Mouse (Mus musculus) MN1 (cell line): ENCODE measurements at regions not wholly inside any gene's neighbourhood (a gene's known extent, or its start where the extent isn't known, plus 50 kb on each side); places are given as distances from the start of the nearest gene placed in this dataset.

Source experiments
- DNase-seq: peaks from one replicate; pipeline ENCODE4 v3.0.0-alpha.2; 2016; ENCODE audit warnings: low spot score

DNA sequence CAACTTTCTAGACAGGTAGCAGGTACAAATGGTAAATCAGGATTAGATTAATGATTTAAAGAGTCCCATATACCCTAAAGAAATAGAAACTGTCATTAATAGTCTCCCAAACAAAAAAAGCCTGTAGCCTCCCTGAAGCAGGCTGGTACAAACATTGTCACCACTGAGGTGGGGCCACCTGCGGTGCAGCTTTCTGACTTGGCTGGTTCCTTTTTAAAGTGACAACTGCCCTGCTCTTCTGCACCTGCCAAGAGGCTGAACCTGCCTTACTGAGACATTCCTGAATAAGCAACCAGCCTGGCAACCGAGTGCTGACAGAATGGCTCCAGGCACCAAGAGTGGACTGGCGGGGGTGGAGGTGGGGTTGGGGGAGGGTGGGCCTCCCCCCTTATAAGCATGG, 687.0 kb upstream of the Vrk2 start:
- no peak for DNase-seq

DNA sequence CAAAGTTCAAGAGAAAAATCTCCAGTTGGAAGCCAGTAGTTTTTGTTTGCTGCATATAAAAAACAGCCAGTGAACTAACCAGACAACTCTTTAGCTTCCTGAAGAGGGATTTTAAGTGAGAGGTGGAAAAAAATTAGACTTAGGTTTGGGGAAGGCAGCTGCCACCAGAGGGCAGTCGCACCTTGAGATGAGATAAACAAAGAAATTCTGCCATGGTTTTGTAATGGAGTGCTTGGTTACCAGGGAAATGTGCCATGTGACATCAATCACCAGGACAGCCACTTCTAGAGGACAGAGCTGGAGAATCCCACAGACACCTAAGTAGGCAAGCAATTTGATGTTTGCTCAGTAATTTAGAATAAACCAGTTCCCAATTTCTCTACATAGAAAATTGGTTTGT, 670.5 kb upstream of the Vrk2 start:
- DNase-seq = no peak

DNA sequence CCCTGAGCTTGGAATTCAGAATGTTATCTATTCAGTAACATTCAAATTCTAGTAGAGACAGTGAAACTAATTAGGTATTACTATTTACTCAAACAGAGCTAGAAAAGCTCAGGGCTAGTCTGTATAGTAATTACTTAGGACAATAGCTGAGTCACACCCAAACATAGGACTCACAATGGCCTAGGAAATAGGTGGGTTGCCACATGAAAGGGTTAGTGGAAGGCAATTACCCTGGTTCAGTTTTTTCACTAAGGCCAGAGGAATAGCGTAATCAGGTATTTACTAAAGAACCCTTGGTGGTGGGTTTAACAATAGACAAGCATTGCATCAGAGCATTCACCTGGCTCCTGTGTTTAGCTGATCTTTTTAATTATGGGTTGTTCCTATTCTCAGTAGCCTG, 664.7 kb upstream of the Vrk2 start:
- no peak for DNase-seq

DNA sequence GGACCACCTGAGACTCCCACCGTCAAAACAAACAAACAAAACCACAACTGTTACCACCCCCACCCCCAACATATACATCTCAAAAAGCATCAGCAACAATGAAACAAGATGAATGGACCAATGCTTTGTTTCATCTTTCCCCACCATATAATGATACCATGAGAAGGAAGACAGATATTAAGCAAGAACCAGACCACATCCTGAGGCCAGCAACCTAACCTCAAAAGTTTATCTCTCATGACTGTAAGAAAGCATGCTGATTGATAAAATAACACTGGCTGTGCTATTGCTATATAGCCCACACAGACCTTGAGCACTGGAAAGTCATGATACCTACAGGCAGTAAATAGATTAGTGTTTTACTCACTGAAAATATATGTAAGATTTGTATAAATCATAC, 642.1 kb upstream of the Vrk2 start:
- no peak for DNase-seq

DNA sequence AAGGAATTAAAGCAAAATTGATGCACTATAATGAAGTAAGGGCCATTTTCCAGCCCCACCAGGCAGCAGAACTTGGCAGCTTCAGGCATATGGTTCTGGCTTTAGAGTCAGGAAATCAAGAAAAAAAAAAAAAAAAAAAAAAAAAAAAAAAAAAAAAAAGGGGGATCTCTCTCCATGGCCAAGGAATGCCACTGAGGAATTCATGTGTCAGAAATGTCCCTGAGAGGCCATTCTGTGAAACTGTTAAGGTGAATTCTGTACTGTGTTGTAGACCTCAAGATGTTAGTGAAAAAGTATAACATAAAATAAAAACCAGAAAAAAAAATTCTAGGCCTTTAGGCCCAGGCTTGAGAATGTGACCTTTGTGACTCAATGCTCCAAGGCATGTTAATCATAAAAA, 632.7 kb upstream of the Vrk2 start:
- no peak for DNase-seq

DNA sequence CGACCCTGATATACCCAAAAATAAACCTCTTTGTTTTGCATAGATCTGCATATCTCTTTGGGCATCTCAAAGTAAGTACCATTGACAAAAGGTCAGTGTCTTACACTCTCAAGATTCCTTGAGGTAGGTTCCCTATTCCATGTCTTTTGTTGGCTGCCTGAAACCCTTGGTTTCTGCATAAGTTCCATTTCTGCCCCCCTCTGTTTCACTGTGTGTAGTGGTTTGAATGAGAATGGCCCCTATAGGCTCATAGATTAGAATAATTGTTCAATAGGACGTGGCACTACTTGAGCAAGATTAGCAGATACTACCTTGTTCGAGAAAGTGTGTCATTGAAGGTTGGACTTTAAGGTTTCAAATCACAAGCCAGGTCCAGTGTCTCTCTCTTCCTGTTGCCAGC, 628.6 kb upstream of the Vrk2 start:
- DNase-seq = no peak

DNA sequence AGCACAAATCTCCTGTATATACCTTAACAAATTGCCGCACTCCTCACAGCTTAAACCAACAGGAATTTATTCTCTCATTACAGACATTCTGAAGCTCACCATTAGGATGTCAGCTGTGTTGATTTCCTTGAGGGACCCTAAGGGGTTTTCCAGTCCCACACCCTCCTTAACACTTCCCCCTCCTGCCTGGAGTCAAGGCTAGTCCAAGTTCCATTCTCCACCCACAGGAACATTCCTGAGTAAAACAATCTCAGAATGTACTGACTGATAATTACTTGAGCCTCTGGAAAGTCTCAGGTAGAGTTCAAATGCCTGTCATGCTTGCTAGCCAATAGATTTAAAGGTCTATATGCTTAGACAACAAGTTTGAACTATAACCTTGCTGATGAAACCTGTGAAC, 628.2 kb upstream of the Vrk2 start:
- DNase-seq = no peak

DNA sequence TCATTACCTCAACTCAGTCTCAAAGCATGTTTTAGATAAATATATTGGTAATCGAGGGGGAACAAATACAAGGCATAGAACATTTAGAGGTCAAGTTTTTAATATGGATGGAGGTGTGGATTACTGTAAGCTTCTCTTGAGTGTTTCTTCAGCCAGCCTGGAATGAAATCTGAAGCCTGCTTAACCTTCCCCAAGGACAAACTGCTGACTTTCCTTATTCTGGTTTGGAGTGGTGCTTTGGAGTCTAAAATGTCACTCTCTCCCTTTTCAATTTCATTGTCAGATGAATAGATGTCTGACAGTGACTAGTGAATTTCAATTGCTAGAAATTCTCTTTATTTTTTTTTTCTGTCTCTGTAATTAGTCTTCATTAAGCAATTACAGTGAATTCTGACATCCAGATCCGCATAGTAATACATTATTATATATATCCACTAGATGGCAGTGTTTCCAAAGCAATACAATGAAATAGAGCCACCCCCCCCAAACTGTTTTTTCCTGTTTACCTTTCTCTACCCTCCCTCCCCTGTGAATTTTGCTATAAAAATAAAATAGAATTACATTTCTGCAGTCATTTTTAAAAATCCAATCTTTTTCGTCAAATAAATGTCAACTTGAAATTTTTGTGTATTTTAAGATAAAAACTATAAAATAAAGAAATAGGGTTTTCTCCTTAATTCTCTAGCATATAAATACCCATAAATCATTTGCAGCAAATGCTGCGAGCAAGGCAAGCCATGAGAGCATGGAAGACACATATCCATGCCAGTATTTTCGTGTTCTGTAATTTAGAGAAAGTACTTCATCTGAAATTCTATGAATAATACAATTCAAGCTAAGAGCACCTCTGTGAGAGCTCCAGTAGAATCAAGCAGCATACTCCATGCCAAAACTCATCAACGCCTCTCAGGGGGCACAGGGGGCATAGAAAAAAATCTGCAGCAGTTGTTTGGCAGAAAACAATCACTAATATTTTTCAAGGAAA, 626.2 kb upstream of the Vrk2 start:
- DNase-seq = peak; percentile 29

DNA sequence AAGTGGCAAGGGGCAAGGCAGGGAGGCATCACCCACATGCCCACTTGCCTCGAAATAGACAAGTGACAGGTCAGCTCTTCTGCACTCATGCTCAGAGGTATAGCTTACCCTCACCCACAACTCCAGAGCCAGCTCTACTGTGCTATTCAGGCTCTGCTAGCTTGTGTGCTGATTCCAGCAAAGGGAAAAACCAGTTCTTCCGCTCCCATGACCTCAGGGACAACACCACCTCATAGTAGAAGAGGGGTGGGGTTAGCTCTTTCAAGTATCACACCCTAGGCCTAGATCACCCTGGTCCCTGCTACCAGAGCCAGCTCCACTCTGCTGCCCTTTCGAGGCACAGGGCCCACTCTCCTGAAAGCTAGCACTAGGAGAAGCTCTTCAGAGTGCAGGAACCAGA, 622.0 kb upstream of the Vrk2 start:
- no peak for DNase-seq

DNA sequence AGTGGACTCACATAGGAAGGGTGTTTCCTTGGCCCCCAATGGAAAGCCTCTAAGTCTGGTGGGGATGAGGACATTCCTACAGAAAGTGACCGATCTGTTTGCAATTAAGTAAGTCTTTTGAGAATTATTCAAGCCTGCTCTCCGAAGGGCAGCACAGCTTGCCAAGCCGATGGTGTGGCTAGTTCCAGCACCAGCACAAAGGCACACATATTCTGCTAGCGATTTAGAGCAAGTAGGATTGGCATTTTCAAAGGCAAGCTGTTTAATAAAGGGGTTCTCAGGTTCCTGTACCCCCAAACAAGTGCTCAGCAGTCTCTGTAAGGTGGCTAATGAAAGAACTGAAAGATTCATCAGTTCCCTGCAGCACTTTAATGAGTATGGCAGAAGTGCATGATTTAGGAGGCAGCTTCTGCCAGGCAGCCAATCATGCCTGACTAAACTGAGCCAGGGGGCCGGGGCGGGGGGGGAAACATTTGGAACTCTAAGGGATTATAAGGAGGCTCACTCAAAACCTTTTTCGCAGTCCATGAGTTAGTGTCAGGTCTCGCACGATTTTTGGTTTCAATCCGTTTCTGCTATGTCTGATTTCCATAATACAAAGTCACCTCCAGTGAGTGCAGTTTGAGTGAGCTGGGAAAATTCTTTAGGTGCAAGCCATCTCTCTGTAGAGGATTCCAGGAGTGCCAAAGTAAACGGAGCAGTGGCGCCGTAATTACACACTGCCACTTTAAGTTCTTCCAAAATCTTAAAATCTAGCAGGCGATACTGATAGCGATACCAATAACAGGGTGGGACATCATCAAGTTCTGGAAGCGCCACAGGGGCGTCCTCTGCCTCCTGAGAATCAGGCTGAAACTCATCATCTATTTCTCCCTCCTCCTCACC, 609.8 kb upstream of the Vrk2 start:
- DNase-seq = no peak

DNA sequence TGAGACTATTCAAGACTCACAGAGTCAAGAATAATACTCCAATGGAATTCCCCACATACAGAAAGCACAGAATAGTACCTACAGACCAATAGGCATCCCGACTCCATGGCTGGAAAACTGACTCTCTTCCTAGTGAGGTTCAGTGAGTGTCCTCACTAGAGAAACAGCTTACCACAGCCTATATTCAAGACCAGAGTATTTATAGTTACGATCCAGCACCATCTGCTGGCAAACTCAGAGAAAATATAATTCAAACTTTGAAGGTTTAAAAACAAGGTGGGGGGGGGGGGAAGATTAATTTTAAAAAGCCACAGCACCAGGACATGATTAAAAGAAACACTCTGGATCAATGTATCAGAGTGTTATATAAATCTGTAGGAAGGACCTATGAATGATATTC, 590.2 kb upstream of the Vrk2 start:
- DNase-seq = no peak

DNA sequence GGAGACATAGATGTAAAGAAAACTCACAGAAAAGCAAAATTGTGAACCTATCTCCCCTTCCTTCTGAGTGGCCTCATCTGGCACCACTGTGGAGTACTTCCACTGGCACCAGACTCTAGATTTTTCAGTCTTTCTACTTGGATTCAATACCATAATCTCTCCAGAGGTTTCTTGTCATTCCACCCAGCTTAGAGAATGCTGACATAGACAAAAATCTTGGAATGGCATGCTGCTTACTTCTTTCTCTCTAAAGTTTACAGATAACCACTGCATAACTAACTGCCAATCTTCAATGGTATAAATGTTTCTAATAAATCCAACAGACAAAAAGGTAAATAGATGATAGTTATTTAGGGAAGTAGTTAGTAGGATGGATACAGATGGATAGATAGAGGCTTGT, 589.6 kb upstream of the Vrk2 start:
- no peak for DNase-seq

DNA sequence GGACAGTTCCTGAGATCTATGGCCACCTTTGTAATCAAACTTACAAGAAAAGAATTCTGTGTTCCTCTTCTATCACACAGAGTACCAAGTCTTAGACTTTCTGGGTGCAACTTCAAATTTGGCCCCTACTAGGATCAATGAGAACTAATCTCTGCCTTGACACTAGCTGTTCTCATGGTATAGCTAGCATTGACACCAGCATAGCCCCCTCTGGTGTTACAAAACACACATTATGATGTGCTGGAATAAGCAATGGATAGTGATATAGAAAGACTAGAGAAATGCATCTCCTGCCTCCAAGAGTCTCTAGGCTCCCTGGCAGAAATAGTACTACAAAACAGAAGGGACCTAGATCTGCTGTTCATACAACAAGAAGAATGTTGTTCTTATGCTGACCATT, 566.6 kb upstream of the Vrk2 start:
- no peak for DNase-seq
